Mouse (Mus musculus) lung, postnatal 14 days (tissue): ENCODE results near the gene Vangl2.
A peak's percentile ranks its signal among the peaks of the same experiment; 100 is the strongest.

Experiments
- DNase-seq: peaks from one replicate; pipeline ENCODE4 v3.0.0; 2021

Gene Vangl2

GRCm38 (mm10) chr1:172028394-172029275 is at the start of gene Vangl2:
Vangl2 (minus strand) TSS chr1:172028444.
- no peak for DNase-seq

GRCm38 (mm10) chr1:172077981-172078380 is 49.7 kb upstream of the Vangl2 start:
- DNase-seq: no peak

- DNase-seq: no peak
These were observed 44.4 kb upstream of the Vangl2 start for GRCm38 (mm10) chr1:172072604-172073003.

GRCm38 (mm10) chr1:172071556-172071955 is 43.3 kb upstream of the Vangl2 start:
- DNase-seq: no peak

GRCm38 (mm10) chr1:172070227-172070626 is 42.0 kb upstream of the Vangl2 start:
- DNase-seq: no peak

- no peak for DNase-seq
These were observed 36.4 kb upstream of the Vangl2 start for GRCm38 (mm10) chr1:172064613-172065141.

GRCm38 (mm10) chr1:172063291-172064023 is 35.2 kb upstream of the Vangl2 start:
- DNase-seq: no peak

GRCm38 (mm10) chr1:172062101-172062500 is 33.9 kb upstream of the Vangl2 start:
- no peak for DNase-seq

GRCm38 (mm10) chr1:172061217-172061616 is 33.0 kb upstream of the Vangl2 start:
- no peak for DNase-seq

- DNase-seq: no peak
These were observed 32.4 kb upstream of the Vangl2 start for GRCm38 (mm10) chr1:172060659-172061058.

GRCm38 (mm10) chr1:172058874-172059273 is 30.6 kb upstream of the Vangl2 start:
- no peak for DNase-seq

GRCm38 (mm10) chr1:172058321-172058720 is 30.1 kb upstream of the Vangl2 start:
- no peak for DNase-seq

GRCm38 (mm10) chr1:172057491-172057921 is 29.3 kb upstream of the Vangl2 start, which contains the start of gene Nhlh1:
Nhlh1 (minus strand) TSS chr1:172057573.
- DNase-seq: no peak

- DNase-seq: no peak
These were observed 28.0 kb upstream of the Vangl2 start for GRCm38 (mm10) chr1:172056251-172056650.

GRCm38 (mm10) chr1:172053541-172054440 is 25.5 kb upstream of the Vangl2 start:
- DNase-seq: no peak

GRCm38 (mm10) chr1:172052766-172053279 is 24.6 kb upstream of the Vangl2 start:
- no peak for DNase-seq

- no peak for DNase-seq
These were observed 21.0 kb upstream of the Vangl2 start for GRCm38 (mm10) chr1:172049131-172049782.

GRCm38 (mm10) chr1:172048241-172048734 is 20.0 kb upstream of the Vangl2 start:
- no peak for DNase-seq

GRCm38 (mm10) chr1:172046938-172047337 is 18.7 kb upstream of the Vangl2 start:
- DNase-seq: peak; percentile 73

- no peak for DNase-seq
These were observed 18.2 kb upstream of the Vangl2 start for GRCm38 (mm10) chr1:172046410-172046809.

- no peak for DNase-seq
These were observed 1.7 kb upstream of the Vangl2 start for GRCm38 (mm10) chr1:172029914-172030313.

GRCm38 (mm10) chr1:172027809-172028102 is 488 bp downstream of the Vangl2 start:
- DNase-seq: no peak
